Mouse (Mus musculus): ENCODE results near the gene Hdac8.

The Hdac8 gene

DNA sequence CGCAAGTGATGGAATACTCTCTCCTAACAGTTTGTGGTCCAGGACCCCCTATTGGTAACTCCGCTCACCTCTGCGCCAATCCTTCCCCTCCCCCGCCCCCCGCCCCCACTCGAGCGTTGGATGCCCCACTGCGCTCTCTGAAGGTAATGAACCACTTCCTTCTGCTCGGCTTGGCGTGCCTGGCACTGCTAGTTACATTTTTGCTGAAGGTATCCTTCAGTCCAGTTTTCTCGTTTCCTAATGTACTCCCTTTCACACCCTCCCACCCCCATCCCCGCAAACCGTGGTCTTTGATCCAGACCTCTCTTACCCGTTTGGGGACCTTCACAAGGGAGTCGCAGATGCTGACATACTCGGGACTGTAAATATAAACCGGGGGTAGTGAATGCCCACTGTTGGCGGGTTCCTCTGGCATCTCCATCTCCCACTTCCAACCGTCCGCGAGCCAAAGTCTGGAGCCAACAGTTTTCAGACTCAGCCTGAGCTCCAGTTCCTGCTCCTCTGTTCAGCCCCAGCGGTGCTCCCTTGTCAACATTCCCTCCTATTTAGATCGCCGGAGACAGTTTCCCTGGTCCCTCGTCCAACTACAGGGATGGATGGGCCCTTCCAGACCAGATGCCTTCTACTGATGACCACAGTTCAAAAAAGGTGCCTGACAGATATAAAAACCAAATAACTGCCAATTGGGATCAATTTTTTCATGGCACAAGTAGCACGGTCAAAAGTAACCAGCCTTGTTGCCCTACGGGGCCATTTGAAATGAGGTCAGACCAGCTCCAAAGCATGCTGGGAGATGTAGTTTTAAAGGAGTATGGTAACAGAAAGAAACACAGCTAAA is at the start of gene Hdac8:
Gene Hdac8 (minus strand): TSS at position 716 of the 838 bp plus-strand sequence.
- DNase-seq (ENCODE audit: low spot score in 2 of 2): peak; percentile 23 to 68

DNA sequence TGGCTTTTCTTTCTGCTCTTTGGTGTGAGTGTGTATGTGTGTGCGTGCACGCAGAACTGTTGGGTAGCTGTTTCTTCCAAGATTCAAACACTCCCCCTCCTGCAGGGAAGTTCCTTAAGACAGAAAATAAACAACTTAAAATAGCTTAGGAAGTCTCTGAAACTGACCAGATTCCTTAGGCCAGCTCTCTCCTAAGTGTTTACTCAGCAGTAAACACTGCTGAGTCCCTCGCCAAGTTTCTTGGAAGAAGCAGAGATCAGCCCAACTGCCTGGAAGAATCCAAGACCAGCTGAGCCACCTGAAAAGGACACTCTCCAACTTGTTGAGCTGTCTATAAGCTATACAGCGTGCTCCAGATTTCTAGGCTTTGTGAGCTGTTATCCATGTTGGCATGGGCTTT is 4.0 kb upstream of the Hdac8 start:
- DNase-seq (ENCODE audit: low spot score in 2 of 2): no peak

DNA sequence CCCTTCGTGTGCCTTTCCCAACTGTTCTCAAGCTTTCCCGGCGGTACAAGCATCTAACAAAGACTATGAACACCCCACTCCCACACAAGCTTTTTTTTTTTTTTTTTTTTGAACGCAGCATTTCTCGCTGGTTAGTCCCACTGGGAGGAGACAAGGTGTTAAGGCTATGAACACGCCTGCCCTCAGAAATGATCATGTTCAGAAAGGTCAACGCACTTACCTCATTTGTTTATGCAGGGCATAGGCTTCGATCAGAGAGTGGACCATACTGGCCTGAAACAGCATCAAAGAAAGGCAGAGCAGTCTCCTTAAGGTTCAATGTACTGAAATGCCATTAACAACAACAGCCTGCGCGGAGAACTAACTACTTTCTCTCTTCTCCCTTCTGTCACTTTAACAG is 980 bp downstream of the Hdac8 start:
- no peak for DNase-seq (ENCODE audit: low spot score in 2 of 2)

DNA sequence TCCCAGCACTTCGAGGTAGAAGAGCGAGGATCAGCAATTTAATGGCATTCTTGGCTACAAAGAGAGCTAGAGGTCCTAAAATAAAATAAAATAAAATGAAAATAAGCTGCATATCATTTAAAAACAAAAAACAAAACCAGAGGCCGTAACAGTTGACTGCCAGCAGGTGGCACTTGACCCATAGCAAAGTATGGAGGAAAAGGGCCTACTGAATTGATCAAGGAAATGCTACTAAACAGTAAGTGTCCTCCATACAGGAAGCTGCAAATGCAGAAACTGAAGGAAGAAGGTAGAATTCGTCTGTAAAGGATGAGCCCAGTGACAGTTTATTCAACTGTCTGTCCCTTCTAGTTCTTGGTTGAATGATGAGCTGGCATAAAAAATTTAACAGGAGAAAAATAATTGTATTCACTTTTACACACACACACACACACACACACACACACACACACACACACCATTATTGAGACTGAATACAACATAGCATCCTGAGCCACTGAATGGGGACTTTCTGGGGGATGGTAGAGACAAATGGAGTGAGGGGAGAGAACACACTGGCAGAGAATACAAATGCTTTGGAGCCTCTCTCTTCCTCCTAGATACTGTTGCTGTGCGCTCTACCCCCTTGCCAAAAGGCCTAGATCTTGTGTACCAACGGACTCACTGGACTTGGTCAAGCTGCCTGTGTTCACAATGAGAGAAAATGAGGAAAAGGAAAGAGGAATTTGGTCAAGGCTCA is 11.0 kb downstream of the Hdac8 start:
- no peak for DNase-seq (ENCODE audit: low spot score in 2 of 2)

GRCm38 (mm10) chrX:102485575-102485974 is 19.6 kb downstream of the Hdac8 start:
- no peak for DNase-seq (ENCODE audit: low spot score in 2 of 2)

- no peak for DNase-seq (ENCODE audit: low spot score in 2 of 2)
Observed at GRCm38 (mm10) chrX:102479665-102480064, 25.5 kb downstream of the Hdac8 start.

DNA sequence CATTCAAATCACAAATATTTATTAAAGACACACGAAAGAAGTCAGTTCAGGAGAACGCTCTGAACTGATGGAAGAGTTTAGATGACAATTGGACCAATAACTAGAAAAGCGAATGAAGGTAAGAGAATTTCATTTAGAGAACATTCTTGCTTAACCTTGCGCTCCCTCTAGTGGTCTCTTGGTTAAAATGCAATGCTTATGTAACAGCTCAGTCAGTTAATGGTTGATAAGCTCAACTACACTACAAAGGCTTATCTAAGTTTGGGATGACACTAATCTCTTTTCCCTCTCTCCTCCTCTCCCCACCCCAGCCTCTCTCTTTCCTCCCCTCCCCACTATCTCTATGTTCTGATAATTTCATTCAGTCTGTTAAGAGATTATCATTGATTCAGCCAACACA is 26.2 kb downstream of the Hdac8 start:
- DNase-seq (ENCODE audit: low spot score in 2 of 2): peak in 1 of 2 experiments; percentile 12

DNA sequence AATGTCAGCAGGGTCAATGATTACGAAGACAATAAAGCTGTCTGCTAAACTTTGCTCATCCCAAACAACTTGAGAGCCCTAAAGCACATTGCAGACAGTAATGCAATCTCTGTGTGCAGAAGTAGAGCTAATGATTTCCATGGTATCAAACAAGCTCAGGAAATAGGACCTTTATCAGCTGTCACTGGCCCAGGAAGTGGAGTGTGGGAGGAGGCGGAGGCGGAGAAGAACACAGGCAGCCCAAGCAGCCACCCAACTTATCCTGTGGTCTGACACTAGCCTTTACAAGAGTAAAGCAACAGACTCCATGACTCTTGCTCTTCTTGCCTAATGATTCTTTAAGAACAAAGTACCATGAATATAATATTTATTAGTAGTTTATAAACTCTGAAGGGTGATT is 26.7 kb downstream of the Hdac8 start:
- DNase-seq (ENCODE audit: low spot score in 2 of 2): no peak

GRCm38 (mm10) chrX:102476784-102477183 is 28.4 kb downstream of the Hdac8 start:
- peak; percentile 41 to 82 for DNase-seq (ENCODE audit: low spot score in 2 of 2)

GRCm38 (mm10) chrX:102475555-102475954 is 29.6 kb downstream of the Hdac8 start:
- no peak for DNase-seq (ENCODE audit: low spot score in 2 of 2)

DNA sequence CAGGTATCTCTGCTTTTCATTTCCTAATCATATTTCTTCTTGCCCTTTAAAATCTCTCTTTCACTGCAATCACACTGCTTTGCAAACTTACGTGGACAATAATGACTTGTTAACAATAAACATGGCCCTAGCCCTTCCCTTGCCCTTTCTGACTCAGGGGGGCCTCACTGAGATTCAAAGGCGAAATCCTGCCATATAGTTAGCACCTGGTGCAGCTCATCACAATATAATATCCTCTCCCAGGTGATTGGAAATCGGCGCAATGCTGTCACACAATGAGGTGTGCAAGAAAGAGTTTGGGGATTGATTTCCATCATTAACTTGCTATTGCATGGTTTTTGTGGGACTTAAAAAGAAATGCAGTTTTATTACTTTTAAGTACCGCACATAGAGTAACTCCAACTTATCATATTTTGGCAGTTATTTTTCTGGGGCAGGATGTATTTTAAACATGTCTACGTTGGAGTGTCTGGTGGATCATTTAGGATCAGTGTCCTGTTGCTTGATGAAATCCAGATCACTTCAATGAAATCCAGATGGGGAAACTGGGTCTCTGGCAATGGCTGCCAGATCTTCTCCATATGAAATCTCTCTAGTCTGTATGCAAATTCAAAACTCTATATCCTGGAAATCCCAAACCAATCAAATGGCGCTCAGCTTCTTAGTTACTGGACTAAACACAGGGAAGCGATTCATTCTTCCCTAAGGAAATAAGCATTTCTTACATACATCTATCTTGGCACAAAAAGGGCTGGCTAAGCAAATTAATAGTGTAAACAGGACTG is 86.6 kb downstream of the Hdac8 start:
- no peak for DNase-seq (ENCODE audit: low spot score in 2 of 2)

DNA sequence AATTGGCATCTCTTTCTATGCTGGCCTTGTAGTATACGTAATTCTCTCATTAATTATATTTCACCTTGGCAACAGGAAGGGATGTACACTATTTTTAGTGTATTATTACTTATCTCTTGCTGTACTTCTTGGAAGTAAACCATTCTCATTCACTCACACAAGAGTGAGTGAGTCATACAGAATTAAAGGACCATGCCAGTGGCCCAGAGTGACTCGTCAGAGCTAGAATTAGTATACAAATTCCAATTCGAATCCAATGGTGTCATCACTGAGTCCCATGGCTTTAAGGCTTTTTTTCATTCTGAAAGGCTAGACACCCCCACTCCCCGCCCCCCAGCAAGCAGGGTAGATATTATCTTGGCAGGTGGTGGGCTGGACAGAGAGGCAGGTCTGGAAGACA is 88.2 kb downstream of the Hdac8 start:
- no peak for DNase-seq (ENCODE audit: low spot score in 2 of 2)

DNA sequence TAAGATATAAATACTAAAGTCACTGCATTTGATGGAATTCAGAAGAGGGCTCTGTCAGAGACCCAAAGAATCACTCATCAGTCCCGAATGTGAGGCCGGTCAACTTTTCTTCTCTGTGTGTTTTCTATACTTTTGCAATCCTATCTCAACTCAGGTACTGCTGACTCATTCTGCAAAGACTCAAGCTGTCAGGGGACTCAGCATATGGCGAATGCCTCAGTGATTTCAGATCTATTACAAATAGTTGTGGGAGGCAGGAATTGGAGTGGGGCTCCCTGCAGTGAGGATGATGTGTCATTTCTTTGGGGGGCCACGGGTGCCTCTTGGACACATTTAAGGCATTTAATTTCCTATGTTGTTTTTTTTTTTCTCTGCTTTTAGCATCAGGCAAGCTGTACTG is 88.8 kb downstream of the Hdac8 start:
- no peak for DNase-seq (ENCODE audit: low spot score in 2 of 2)

GRCm38 (mm10) chrX:102384765-102385164 is 120.4 kb downstream of the Hdac8 start:
- no peak for DNase-seq (ENCODE audit: low spot score in 2 of 2)

DNA sequence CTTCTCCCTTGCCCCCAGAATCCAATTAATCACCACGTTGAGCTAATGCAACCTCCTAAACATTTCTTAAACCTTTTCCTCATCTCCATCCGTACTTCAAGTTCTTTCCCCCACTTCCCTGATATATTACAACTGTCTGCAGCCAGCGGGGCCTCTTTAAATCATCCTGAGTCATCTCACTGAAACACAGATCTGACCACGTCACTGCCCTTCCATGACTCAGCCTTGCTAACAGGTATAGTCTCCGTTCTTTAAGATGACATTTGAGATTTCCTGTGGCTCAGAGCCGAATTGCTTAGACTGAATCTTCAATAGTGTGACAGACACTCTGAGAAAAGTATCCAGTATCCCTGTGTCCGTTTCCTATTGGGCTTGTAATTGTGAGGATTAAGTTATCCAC is 122.0 kb downstream of the Hdac8 start:
- no peak for DNase-seq (ENCODE audit: low spot score in 2 of 2)

- DNase-seq (ENCODE audit: low spot score in 2 of 2): no peak
Observed at GRCm38 (mm10) chrX:102366510-102366909, 138.6 kb downstream of the Hdac8 start.

DNA sequence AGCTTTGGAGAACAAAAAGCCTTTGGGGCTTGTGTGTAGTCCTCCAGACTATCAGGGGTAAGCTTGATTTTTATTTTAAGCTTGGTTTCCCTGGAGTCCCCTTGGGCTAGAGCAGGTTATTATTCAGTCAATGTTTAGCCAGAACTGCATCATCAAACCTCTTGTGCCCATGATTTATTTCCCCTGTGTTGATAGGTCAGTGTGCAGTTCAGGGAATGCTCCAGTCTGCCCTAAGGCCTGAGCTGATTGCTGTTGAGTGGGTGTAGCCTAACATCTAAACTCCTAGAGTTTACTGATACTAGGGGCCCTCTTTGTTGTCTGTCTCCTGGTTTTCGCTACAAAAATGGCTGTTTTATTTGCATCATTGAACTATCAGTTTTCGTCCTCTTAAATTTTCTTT is 142.9 kb downstream of the Hdac8 start:
- DNase-seq (ENCODE audit: low spot score in 2 of 2): no peak

DNA sequence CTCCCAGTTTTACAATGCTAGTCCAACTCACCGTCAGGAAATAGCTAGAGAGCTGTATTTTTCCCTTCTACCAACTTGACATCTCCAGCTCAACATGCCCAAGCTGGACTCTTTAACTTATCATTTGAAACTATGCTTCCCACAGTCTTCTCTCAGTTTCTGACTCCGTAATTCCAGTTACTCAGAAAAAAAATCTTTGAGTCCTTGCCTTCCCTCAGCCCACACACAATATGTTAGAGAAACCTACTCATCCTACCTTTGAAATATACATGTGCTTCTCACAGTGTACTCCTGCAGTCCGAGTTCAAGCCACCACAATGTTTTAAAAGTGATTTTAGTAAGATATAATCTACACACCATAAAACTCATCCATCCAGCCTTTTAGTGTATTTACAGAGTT is 151.7 kb downstream of the Hdac8 start:
- DNase-seq (ENCODE audit: low spot score in 2 of 2): no peak

DNA sequence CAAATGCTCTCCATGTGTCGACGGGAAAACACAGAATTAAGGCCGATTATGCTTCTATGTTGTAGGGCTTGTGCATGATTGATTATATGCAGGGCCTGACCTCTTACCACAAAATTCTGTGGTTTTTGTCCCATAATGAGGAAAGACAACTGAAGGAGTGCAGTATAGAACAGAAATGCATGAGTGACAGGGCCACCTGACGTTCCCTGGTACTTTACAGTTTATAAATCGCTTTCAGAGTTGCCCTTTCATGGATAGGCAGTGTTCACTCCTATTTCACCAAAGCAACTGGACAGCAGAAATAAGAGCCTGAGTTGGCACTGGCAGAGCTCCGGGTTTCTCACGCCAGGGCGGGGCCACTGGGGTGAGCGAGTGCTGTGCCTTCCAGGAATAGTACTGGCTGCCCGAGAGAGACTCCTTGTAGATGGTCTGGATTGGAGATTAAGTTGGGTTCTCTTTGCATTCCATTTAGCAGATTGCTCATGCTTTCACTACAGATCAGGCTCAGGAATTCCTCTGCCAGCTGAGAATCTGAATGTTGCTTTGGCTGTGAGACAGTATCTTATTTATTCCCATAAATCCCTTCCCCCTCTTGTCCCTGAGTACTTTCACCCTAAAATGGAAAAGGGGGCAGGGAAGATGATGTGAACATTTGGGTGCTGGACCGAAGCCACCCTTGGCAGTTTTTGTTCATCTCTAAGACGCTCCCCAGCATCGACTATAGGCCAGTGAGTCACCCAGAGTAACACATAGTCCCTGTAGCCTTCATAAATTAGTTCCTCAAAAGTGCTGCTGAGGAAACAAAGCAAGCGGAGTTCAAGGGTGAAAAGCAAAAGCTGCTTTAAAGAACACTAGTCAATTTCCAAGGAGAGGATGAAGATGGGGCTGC is 155.1 kb downstream of the Hdac8 start:
- DNase-seq (ENCODE audit: low spot score in 2 of 2): no peak

- no peak for DNase-seq (ENCODE audit: low spot score in 2 of 2)
Observed at GRCm38 (mm10) chrX:102348886-102349486, 156.2 kb downstream of the Hdac8 start.

GRCm38 (mm10) chrX:102341688-102342087 is 163.5 kb downstream of the Hdac8 start:
- DNase-seq (ENCODE audit: low spot score in 2 of 2): no peak
